Mouse (Mus musculus) lung, adult 2 months (tissue): ENCODE measurements around the gene Rps9.
"Not testable (repeated sequence)": the region's sequence is repeated elsewhere in the genome, so short reads cannot be mapped to it uniquely, and the experiment has no call there.

Experiments used
- CTCF ChIP-seq: fragments of 200-500 bp; IDR thresholded peaks from 2 replicates; pipeline ENCODE4 v1.5.1; 2011; ENCODE audit warnings: mild to moderate bottlenecking, low read length, control low read depth; ENCODE audit not compliant: insufficient read depth
- POLR2A ChIP-seq: fragments of 200-500 bp; IDR thresholded peaks from 2 replicates; pipeline ENCODE4 v1.6.1; 2011; ENCODE audit warnings: low read depth, mild to moderate bottlenecking, control low read depth, low read length, borderline replicate concordance; ENCODE audit errors: extremely low read depth

DNA sequence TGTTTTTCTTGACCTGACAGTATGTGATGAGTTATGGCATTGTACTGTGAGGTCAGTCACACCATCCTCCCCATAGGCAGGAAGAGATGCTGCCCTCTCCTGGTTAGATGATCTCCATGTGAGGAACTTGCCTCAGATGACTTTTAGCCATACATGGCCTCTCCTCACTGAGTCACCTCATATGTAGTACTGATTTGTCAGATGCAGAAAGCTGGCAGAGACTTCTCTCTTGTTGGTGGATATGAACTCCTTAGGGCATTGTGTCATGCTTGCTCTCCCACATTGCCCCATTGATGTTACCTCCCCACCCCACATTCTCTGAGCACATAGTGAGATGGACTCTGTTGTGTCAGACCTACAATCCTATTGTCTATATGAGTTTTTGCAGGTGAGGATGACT, 21.7 kb downstream of the Rps9 start:
- TF ChIP-seq CTCF, POLR2A: not testable (repeated sequence)
